Mouse (Mus musculus): ENCODE measurements at regions not wholly inside any gene's neighbourhood (a gene's known extent, or its start where the extent isn't known, plus 50 kb on each side); places are given as distances from the start of the nearest gene placed in this dataset.

- no peak overlapping the region for H3ac ChIP-seq (ENCODE audit: control insufficient read depth, insufficient read length)
- H3K36me3 ChIP-seq (ENCODE audit: control insufficient read depth, insufficient read depth): no peaks in the 10 kb centered on the region
- no peaks in the 10 kb centered on the region for H3K27me3 ChIP-seq (ENCODE audit: control insufficient read depth, insufficient read depth, insufficient read length)
- no peak overlapping the region for H3K4me3 ChIP-seq
- H3K4me2 ChIP-seq (ENCODE audit: low read depth): peak overlapping the region; percentile 56
- TF ChIP-seq TCF12 (IDR thresholded peaks at IDR 0.05; ENCODE audit: insufficient read depth, poor library complexity, severe bottlenecking) (no peak), USF1 (IDR thresholded peaks at IDR 0.05; ENCODE audit: low read depth) (no peak), TCF3 (IDR thresholded peaks at IDR 0.05; ENCODE audit: insufficient read length, low read depth) (no peak), MAX (IDR thresholded peaks at IDR 0.05; ENCODE audit: low read depth) (no peak), CEBPB (IDR thresholded peaks at IDR 0.05; ENCODE audit: insufficient read depth, poor library complexity, severe bottlenecking) (no peak), MYOD1 (IDR thresholded peaks at IDR 0.05; ENCODE audit: control insufficient read depth in 1 of 3, insufficient read length in 2 of 3, low read depth in 2 of 3) (no peak), E2F4 (IDR thresholded peaks at IDR 0.05; ENCODE audit: insufficient read depth) (no peak), SRF (IDR thresholded peaks at IDR 0.05; ENCODE audit: control insufficient read depth, insufficient read length, low read depth) (no peak), REST (IDR thresholded peaks at IDR 0.05; ENCODE audit: insufficient read depth, insufficient read length) (no peak), POLR2AphosphoS2 (IDR thresholded peaks at IDR 0.05; ENCODE audit: insufficient read length, low read depth) (no peak)
- no peaks in the 10 kb centered on the region for H3K79me2 ChIP-seq (ENCODE audit: control insufficient read depth, insufficient read depth)
Observed at GRCm38 (mm10) chr9:12380732-12381645, 864.6 kb downstream of the Jrkl start.

DNA sequence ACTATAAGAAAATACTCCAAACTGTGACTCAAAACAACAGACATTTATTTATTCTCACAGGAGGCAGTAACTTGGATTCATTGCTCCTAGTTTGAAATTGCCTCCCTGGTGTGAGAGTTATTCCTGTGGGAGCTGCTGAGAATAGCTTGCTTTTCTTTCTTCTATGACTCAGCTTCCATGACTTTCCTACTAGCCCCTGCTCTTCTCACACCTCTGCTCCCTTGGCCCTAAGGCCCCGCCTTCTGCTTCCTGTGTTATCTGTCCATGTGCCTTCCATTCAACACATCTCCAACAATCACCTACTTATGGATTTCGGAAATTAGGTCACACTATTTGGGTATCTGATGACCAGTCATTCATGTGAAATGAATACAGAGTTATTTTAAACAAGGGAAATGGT is 865.6 kb downstream of the Jrkl start:
- no peak overlapping the region for H3K4me3 ChIP-seq
- H3K79me2 ChIP-seq (ENCODE audit: control insufficient read depth, insufficient read depth): no peaks in the 10 kb centered on the region
- TF ChIP-seq E2F4 (IDR thresholded peaks at IDR 0.05; ENCODE audit: insufficient read depth) (no peak), POLR2AphosphoS2 (IDR thresholded peaks at IDR 0.05; ENCODE audit: insufficient read length, low read depth) (no peak), POLR2A (IDR thresholded peaks at IDR 0.05; ENCODE audit: insufficient read length, low read depth) (no peak), USF1 (IDR thresholded peaks at IDR 0.05; ENCODE audit: low read depth) (no peak), MAX (IDR thresholded peaks at IDR 0.05; ENCODE audit: low read depth) (no peak), TCF12 (IDR thresholded peaks at IDR 0.05; ENCODE audit: insufficient read depth, poor library complexity, severe bottlenecking) (no peak), REST (IDR thresholded peaks at IDR 0.05; ENCODE audit: insufficient read depth, insufficient read length) (no peak), MYOG (IDR thresholded peaks at IDR 0.05; ENCODE audit: control insufficient read depth in 1 of 3, insufficient read depth in 1 of 3, insufficient read length in 2 of 3, low read depth in 2 of 3) (no peak), SRF (IDR thresholded peaks at IDR 0.05; ENCODE audit: control insufficient read depth, insufficient read length, low read depth) (no peak), CEBPB (IDR thresholded peaks at IDR 0.05; ENCODE audit: insufficient read depth, poor library complexity, severe bottlenecking) (no peak), MYOD1 (IDR thresholded peaks at IDR 0.05; ENCODE audit: control insufficient read depth in 1 of 3, insufficient read length in 2 of 3, low read depth in 2 of 3) (no peak), TCF3 (IDR thresholded peaks at IDR 0.05; ENCODE audit: insufficient read length, low read depth) (no peak)

GRCm38 (mm10) chr9:12344296-12344695 is 901.3 kb downstream of the Jrkl start:
- TF ChIP-seq TCF12 (IDR thresholded peaks at IDR 0.05; ENCODE audit: insufficient read depth, poor library complexity, severe bottlenecking) (no peak), E2F4 (IDR thresholded peaks at IDR 0.05; ENCODE audit: insufficient read depth) (no peak), CEBPB (IDR thresholded peaks at IDR 0.05; ENCODE audit: insufficient read depth, poor library complexity, severe bottlenecking) (no peak), MAX (IDR thresholded peaks at IDR 0.05; ENCODE audit: low read depth) (no peak)
- H3ac ChIP-seq (ENCODE audit: control insufficient read depth, insufficient read length): no peak overlapping the region
- H3K27me3 ChIP-seq (ENCODE audit: control insufficient read depth, insufficient read depth, insufficient read length): no peaks in the 10 kb centered on the region
- no peak overlapping the region for H3K4me2 ChIP-seq (ENCODE audit: low read depth)
- no peak overlapping the region for H3K4me3 ChIP-seq
- H3K79me2 ChIP-seq (ENCODE audit: control insufficient read depth, insufficient read depth): no peaks in the 10 kb centered on the region
- H3K36me3 ChIP-seq (ENCODE audit: control insufficient read depth, insufficient read depth): no peaks in the 10 kb centered on the region

More for the DNA sequence above, 865.6 kb downstream of the Jrkl start:
- no peaks in the 10 kb centered on the region for H3K27me3 ChIP-seq (ENCODE audit: control insufficient read depth, insufficient read depth, insufficient read length)
- no peak overlapping the region for H3ac ChIP-seq (ENCODE audit: control insufficient read depth, insufficient read length)
- H3K4me2 ChIP-seq (ENCODE audit: low read depth): no peak overlapping the region
- H3K36me3 ChIP-seq (ENCODE audit: control insufficient read depth, insufficient read depth): no peaks in the 10 kb centered on the region

- no peaks in the 10 kb centered on the region for H3K36me3 ChIP-seq (ENCODE audit: control insufficient read depth, insufficient read depth)
- no peaks in the 10 kb centered on the region for H3K27me3 ChIP-seq (ENCODE audit: control insufficient read depth, insufficient read depth, insufficient read length)
- TF ChIP-seq POLR2AphosphoS2 (IDR thresholded peaks at IDR 0.05; ENCODE audit: insufficient read length, low read depth) (no peak), SRF (IDR thresholded peaks at IDR 0.05; ENCODE audit: control insufficient read depth, insufficient read length, low read depth) (no peak), TCF12 (IDR thresholded peaks at IDR 0.05; ENCODE audit: insufficient read depth, poor library complexity, severe bottlenecking) (no peak), MYOG (IDR thresholded peaks at IDR 0.05; ENCODE audit: control insufficient read depth in 1 of 3, insufficient read depth in 1 of 3, insufficient read length in 2 of 3, low read depth in 2 of 3) (no peak), MYOD1 (IDR thresholded peaks at IDR 0.05; ENCODE audit: control insufficient read depth in 1 of 3, insufficient read length in 2 of 3, low read depth in 2 of 3) (no peak), POLR2A (IDR thresholded peaks at IDR 0.05; ENCODE audit: insufficient read length, low read depth) (no peak), TCF3 (IDR thresholded peaks at IDR 0.05; ENCODE audit: insufficient read length, low read depth) (no peak), CEBPB (IDR thresholded peaks at IDR 0.05; ENCODE audit: insufficient read depth, poor library complexity, severe bottlenecking) (no peak)
- H3K4me2 ChIP-seq (ENCODE audit: low read depth): no peak overlapping the region
- no peak overlapping the region for H3ac ChIP-seq (ENCODE audit: control insufficient read depth, insufficient read length)
- H3K79me2 ChIP-seq (ENCODE audit: control insufficient read depth, insufficient read depth): no peaks in the 10 kb centered on the region
- no peak overlapping the region for H3K4me3 ChIP-seq
Observed at GRCm38 (mm10) chr9:12341453-12341852, 904.2 kb downstream of the Jrkl start.

All from myocyte (in vitro differentiated cells).